Mouse (Mus musculus) liver, adult (tissue): ENCODE data around the gene Pak1ip1.

ENCODE experiments used
- GATA4 ChIP-seq: IDR thresholded peaks from 2 replicates; pipeline ENCODE4 v1.6.1; 2014; ENCODE audit warnings: mild to moderate bottlenecking, low read length; ENCODE audit not compliant: insufficient replicate concordance

Gene Pak1ip1

DNA sequence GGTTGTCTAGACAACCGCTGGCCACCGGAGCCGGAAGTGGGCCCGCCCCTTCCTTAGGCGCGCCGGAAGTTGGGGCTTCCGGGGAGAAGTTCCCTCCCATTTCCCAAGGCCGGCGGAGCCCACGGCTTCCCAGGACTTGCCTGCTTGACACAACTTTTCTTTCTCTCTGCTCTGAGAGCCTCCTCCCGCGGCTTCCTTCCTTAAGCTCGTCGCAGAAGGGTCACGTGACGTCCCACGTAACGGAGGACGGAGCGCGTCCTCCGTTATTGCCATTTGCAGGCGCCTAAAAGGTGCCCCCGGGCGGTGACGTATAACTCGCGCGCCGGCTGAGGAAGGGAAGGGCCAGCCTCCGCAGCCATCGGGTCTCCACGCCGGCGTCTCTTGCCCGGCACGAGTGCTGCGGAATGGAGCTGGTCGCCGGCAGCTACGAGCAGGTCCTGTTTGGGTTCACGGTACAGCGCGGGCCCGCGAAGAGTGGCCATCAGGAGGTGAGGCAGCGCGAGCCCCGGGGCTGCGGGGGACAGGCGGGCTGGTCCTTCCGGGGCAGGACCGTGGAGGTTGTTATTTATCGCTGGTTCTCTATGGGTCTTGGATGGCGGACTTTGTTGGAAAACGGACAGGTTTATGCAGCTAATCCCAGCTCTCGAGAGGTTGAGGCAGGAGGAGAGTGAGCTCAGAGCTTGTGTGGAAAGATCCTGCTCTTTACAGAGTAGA lies at the start of gene Pak1ip1:
Gene Pak1ip1, plus strand, starts transcription at position 98 of the 714 bp plus-strand sequence.
- peak; percentile 33; the same call in 1 of the 2 replicates for TF ChIP-seq GATA4

DNA sequence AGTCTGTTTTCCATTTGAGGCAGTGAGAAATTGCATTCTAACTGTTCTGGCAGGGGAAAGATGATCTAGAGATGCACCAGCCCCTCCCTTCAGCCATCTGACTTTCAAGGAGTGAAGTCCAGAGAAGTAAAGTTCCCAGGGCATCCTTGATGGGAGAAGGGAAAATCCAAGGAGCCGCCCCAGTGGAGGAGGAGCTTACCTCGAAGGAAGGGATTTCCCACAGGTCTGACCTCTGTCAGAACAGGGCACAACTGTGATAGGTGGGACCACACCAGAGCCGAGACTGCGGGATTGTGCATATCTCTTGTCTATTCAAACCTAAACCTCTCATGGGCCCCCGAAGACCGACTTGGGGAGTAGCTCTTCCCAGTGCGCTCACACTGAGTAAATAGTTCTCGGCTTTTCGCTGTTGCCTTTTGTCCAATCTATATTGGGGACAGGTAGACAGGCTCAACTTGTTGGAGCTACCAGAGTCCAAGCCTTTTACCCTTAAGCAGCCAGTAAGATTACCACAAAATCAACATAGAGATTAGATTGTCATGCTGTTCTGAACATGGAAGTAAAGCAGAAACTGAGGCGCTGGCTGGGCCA lies 49.3 kb upstream of the Pak1ip1 start:
- no peak for TF ChIP-seq GATA4

DNA sequence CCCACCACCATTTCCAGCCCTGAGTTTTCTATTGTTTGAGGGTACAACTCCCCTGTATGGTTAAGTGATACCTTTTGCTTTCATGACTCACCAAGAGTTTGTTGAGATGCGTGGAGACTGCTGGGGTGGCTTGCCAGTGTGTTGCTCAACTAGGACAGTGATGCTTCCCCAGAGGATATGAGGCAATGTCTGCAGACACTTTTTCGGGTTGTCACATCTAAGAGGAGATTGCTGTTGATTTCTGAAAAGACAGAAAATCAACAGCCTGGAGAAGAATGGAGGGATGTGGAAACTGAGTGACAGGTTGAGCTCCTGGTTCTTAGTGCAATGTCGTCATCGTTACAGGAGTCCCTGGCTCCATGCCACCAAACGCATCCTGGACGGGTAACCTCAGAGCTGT lies 47.6 kb upstream of the Pak1ip1 start:
- no peak for TF ChIP-seq GATA4

DNA sequence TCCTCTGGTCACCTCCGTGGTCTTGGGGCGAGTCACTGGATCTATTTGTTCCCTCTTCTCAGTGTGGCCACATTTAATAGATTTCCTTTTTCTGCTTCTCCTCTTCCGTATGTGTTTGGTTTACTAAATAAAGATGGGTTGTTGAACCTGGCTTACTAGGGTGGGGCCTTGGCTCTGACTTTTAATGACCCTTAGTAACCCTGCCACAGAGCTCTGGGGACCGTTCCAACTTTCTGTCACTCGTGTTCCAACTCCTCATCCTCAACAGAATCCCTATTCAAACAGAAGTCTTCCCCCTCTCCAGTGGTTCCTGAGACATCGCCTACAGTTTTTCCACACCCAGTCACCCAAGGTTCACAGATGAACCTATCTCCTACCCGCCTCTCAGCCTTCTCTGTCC lies 45.0 kb upstream of the Pak1ip1 start:
- TF ChIP-seq GATA4 = no peak

DNA sequence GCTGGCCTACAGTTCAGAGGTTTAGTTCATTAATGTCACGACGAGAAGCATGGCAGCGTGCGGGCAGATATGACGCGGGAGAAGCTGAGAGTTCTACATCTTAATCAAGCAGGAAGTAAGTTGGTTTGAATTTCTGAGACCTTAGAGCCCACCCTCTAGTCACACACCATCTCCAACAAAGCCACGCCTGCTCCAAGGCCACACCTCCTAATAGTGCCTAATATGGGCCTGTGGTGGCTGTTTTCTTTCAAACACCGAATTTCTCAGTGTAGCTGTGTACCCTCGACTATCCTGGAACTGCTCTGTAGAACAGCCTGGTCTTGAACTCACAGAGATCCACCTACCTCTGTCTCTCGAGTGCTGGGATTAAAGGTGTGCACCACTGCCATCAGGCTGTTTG lies 33.2 kb upstream of the Pak1ip1 start:
- TF ChIP-seq GATA4 = no peak

DNA sequence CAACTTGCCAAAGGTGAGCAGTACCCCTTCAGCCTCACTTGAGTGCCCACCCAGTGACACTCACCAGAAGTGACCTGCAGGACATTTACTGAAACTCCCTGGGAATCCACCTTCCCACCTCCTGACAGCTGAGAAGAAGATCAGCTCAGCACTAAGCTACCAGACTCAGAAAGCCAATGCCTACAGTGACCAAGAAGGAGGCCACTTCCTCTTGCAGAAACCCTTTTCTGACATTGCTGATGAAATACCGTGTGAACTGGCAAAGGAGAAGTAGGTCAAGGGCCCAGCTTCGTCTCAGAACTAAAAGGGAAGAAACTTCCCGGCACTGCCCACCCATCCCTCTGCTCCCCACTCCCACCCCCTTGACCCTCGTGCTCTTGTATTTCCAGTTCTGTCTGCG lies 32.3 kb upstream of the Pak1ip1 start:
- TF ChIP-seq GATA4 = no peak

DNA sequence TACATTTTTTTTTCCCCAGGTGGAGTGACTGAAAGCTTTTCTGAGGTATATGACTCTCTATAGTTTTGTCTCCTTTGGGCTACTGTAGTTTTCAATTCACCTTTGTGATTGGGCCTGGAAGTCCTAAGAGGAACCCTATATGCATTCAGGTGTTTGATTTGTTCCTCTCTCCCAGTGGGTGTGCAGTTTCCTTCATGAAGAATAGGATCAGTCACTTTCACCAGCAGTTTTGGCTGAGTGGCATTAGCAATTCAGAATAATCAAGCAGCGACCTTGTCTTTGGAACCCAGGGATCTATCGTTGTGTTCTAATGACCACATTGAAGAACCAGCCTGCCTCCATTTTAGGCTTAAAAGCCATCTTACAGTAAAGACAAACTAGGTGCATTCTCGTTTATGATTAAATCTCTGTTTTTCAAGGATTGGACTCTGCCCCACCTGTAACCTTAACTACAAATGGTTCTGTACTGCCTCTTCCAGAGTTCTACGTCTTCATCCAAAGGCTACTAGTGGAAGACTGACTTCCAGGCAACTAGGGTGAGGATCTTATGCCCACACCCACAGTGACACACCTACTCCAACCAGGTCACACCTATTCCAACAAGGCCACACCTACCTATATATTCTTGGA lies 30.9 kb upstream of the Pak1ip1 start:
- no peak for TF ChIP-seq GATA4

DNA sequence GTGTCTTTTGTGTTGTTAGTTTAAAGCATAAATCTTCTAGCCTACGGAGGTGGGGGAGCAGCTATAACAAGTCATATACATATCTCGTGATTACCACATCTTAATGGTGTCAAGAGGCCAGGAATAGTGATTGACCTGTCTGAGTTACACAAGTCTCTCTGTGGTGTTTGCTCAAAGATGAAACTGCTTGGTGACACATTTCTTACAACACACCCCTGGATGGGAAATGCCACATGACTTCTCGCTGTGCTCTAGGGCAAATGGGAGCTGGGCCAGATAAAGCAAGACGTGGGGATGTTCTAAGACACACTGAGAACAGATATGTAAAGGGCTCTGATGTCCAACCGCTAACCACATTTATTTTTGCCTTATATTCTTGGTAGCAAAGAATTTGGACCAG lies 29.6 kb upstream of the Pak1ip1 start:
- no peak for TF ChIP-seq GATA4

DNA sequence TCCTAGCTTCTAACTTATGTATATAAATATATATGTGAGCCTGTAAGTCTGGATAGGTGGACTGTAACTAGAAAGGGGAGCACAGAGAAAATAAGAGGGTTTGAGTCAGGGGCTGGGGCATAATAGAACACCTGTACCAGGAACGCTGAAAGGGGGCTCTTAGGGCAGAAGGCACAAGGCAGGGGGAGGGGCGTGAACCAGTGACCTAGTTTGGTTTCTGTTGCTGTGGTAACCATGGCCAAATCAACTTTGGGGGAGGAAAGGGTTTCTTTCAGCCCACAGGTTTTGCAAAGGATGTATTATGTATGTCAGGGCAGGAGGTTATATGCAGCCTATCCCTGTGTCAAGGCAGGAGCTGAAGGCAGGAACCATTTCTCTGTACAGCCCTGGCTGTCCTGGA lies 29.0 kb upstream of the Pak1ip1 start:
- TF ChIP-seq GATA4 = no peak

DNA sequence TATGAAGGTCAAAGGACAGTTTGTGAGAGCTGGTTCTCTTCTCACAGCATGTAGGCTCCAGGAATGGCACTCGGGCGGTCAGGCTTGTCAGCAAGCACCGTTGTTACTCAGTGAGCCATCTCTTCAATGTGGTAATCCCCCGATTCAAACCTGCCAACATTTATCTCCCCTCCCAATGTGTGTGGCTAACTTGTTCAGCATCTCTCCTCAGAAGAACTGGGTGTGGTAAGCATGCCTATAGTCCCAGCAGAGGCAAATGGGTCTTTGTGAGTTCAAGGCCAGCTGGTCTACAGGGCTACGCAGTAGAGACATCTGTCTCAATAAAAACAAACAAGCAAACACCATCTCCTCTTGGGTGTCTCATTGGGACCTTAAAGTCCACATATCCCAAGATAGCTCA lies 27.8 kb upstream of the Pak1ip1 start:
- no peak for TF ChIP-seq GATA4

DNA sequence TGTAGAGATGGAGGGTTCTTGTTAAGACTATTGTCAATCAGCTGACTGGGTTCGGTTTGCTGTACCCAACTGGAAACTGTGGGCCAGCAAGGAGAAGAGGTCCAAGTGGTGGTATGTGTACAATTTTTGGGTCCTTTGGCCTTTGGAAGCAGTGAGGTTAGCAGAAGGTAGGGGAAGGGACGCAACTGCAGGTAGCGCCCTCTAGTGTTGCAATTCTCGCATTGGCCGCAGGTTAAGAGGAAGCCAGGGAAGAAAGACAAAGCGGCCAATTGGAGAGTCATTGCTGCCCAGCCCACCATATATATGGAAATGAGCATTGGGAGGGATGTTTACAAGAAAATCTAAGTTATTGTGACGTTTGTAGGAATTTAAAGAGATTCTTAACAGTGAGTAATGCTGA lies 23.2 kb upstream of the Pak1ip1 start:
- no peak for TF ChIP-seq GATA4

DNA sequence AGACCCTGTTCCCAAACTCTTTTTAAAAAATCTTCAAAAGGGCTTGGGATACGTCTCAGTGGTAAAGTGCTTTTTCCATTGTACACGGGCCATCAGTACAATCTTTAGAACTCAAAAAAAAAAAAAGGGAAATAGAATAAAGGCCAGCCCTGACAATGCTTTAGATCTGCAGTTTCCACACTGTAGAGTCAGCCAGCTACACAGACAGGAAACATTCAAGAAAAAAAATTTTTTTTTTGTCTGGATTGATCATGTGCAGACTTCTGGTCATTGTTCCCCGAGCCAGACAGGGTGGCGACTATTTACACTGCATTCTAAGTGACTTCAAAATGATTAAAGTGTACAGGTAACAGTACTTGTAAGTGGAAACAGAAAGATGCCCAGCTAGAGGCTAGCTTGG lies 22.2 kb upstream of the Pak1ip1 start:
- TF ChIP-seq GATA4 = peak; percentile 58

DNA sequence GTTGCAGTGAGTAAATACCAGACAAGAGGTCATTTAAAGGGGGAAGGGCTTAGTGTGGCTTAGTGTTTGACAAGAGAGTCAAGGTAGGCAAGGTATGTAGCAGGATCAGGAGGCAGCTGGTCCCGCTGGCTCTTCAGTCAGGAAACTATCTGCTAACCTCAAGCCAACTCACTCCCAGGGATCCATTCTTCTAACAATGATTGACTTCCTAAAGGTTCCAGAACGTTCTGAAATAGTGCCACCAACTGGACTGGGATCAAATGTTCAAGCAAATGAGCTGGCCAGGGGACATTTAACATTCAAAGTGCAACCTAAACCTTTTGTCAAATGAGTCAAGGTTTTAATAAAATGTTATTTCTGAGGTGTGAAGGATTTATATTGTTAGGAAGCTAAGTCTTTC lies 21.5 kb upstream of the Pak1ip1 start:
- TF ChIP-seq GATA4 = no peak

DNA sequence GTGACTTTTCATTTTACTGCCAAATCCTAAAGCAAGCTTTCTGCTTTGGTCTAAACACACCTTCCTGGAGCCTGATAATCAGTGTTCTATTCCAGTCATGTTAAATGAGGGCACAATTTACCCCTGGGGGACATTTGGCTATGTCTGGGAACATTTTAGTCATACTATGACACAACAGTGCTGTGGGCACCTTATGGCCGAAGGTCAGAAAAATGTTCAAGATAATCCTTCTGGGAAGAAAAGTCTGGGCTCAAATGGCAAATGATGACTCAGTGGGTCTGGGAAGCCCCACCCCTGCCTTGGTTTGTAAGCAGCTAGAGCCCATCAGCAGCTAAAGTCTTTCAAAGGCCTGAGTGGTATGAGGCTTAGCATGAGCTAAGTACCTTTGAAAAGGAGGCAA lies 18.1 kb upstream of the Pak1ip1 start:
- TF ChIP-seq GATA4 = no peak

DNA sequence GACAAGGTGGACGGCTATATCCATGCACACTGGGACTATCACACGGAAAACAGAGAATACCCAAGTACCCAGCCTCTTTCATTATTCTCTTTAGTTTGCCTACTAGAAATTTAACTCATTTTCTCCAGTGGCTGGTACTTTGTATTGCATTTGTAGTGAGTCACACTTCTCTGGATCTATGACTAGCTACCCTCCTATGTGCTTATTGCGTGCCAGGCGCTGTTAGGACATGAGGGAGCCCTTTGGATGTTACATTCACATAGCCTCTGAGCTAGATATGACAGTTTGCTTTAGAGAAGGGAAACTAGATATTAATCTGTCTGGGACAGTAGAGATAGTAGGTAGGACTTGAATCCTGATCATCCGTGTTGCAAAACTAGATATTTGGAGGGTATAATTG lies 14.7 kb upstream of the Pak1ip1 start:
- TF ChIP-seq GATA4 = no peak

DNA sequence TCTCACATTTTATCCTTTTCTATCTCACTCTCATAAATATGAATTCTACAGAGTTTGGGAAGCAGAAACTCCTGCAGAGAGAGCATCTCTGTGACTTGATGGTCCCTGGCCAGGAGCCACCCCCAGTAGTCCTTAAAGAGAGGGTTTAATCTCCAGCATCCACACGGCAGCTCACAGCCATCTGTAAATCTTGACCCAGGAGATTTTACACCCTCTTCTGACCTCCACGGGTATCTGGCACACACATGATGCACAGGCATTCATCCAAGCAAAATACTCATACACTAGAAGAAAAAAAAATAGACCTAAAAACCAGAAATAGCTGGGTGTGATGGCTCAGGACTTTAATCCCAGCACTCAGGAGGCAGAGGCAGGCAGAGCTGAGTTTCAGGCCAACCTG lies 12.4 kb upstream of the Pak1ip1 start:
- TF ChIP-seq GATA4 = no peak

DNA sequence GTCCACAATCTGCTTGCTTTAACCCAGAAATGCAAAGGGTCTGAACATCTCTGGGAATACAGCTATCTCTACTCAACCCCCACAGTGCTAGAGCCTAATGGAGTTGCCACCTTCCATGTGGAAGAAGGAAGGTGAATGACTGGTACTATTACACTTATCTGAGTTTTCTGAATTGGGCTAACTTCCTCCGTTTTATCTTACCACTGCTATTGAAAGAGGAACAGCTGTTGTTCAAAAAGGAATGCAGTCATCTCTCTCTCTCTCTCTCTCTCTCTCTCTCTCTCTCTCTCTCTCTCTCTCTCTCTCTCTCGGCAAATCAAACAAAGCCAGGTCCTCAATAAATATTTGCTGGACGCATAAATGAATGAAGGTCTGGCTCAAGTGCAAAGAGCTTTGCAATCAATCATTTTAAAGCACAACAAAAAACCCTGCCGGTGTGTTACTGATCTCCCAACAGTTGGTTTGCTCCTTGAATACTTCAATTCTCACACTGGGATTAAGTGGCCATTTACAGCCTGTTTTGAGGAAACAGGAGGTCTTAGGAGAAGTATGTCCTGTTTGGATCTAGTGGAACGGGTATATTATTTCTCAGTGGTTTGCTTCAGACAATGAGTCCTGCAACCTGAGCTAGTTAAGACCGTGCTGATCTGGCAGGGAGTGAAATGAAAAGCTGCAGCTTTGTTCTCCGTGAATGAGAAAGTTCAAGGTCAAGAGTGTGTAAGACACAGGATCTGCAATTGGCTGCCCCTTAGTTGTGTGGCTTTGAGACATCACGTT lies 6.1 kb upstream of the Pak1ip1 start:
- no peak for TF ChIP-seq GATA4
